Mouse (Mus musculus) spleen, adult 2 months (tissue): ENCODE data around the gene Col6a5.

ENCODE experiments used
- CTCF ChIP-seq: fragments of 200-500 bp; IDR thresholded peaks from 2 replicates; pipeline ENCODE4 v1.5.1; 2011; ENCODE audit warnings: mild to moderate bottlenecking, inconsistent platforms; ENCODE audit not compliant: insufficient read depth, insufficient read length, insufficient replicate concordance; ENCODE audit errors: extremely low read depth
- POLR2A ChIP-seq: fragments of 200-500 bp; IDR thresholded peaks from 2 replicates; pipeline ENCODE4 v1.6.1; 2011; ENCODE audit warnings: low read depth, low read length, inconsistent platforms

- TF ChIP-seq CTCF = no peak
- TF ChIP-seq POLR2A = no peak
These were observed 121.3 kb downstream of the Col6a5 start for GRCm38 (mm10) chr9:105839147-105839515.
